Comparison of ENCODE assay signal across 21 mouse cellular contexts in the genomic region with DNA sequence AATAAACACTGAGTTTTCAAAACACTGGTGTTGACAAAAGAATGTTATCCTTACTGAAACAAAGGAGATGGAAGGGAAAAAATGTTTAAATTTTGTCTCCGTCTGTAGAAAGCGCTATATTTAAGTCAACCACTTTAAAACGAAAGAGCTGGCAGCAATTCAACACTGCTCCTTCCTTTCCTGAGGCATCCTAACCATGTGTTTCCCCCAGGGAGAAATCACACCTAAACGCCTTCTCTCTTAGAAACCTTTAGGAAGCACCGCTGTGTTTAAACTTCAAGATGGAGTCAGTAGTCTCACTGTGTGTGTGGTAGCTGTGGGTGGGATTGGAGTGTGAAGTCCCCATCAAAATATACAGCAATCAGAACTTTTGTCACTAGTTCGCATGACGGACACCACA.
A peak's percentile ranks its signal among the peaks of the same experiment; 100 is the strongest.
DNase-seq lines count a peak whose midpoint lies in the region; ATAC-seq lines count a peak whose summit lies in the region.
"Had no signal": no experiment of that assay in that cellular context is flagged by ENCODE, and none has a peak within 500 bp of the region (broad histone marks: within the 10 kb centered on the region; RNA-seq: fewer than 3 reads in every experiment).

No protein-coding gene starts in this region.

- no peaks in the 10 kb centered on the region for H3K9me3 ChIP-seq in forebrain, embryonic 14.5 days (replicated peaks; ENCODE audit: control insufficient read depth, low read length)
- no peaks in the 10 kb centered on the region for H3K9me3 ChIP-seq in forebrain, embryonic 13.5 days (replicated peaks)
- no peaks in the 10 kb centered on the region for H3K9me3 ChIP-seq in embryonic facial prominence, embryonic 14.5 days (ENCODE audit: control insufficient read depth, low read length)
- H3K9me3 ChIP-seq: heart, embryonic 10.5 days; hindbrain, embryonic 12.5 days; midbrain, embryonic 13.5 days; neural tube, embryonic 15.5 days had no signal

- H3K27me3 ChIP-seq in forebrain, embryonic 14.5 days (replicated peaks; ENCODE audit: control insufficient read depth, insufficient read depth, low read length), result no peaks in the 10 kb centered on the region
- H3K27me3 ChIP-seq in forebrain, embryonic 13.5 days, result no peaks in the 10 kb centered on the region
- H3K27me3 ChIP-seq in embryonic facial prominence, embryonic 14.5 days (replicated peaks; ENCODE audit: control insufficient read depth, insufficient read depth, low read length), result no peaks in the 10 kb centered on the region
- H3K27me3 ChIP-seq: hindbrain, embryonic 12.5 days; midbrain, embryonic 13.5 days; neural tube, embryonic 15.5 days had no signal

- no peaks in the 10 kb centered on the region for H3K36me3 ChIP-seq in forebrain, embryonic 14.5 days (ENCODE audit: control insufficient read depth, insufficient read depth, low read length)
- H3K36me3 ChIP-seq in forebrain, embryonic 13.5 days (ENCODE audit: poor library complexity, severe bottlenecking), result no peaks in the 10 kb centered on the region
- H3K36me3 ChIP-seq in embryonic facial prominence, embryonic 14.5 days (ENCODE audit: control insufficient read depth, insufficient read depth, low read length), result no peaks in the 10 kb centered on the region
- H3K36me3 ChIP-seq: heart, embryonic 10.5 days; hindbrain, embryonic 12.5 days; midbrain, embryonic 13.5 days; neural tube, embryonic 15.5 days had no signal

- ATAC-seq in forebrain, embryonic 14.5 days, result no peak
- ATAC-seq in forebrain, embryonic 13.5 days, result no peak
- no peak for ATAC-seq in embryonic facial prominence, embryonic 14.5 days (ENCODE audit: low read depth)
- no peak for ATAC-seq in activated CD4-positive, CD25-positive, alpha-beta regulatory T cell, adult 4 months
- ATAC-seq: midbrain, embryonic 13.5 days had no signal

- H3K4me2 ChIP-seq in forebrain, embryonic 14.5 days (ENCODE audit: low read length), result no peak overlapping the region
- H3K4me2 ChIP-seq in forebrain, embryonic 13.5 days, result no peak overlapping the region
- H3K4me2 ChIP-seq in embryonic facial prominence, embryonic 14.5 days (ENCODE audit: low read depth, low read length), result no peak overlapping the region
- H3K4me2 ChIP-seq: hindbrain, embryonic 12.5 days; midbrain, embryonic 13.5 days; neural tube, embryonic 15.5 days had no signal

- H3K9ac ChIP-seq in forebrain, embryonic 14.5 days (ENCODE audit: low read length), result no peak overlapping the region
- no peak overlapping the region for H3K9ac ChIP-seq in forebrain, embryonic 13.5 days
- no peak overlapping the region for H3K9ac ChIP-seq in embryonic facial prominence, embryonic 14.5 days (ENCODE audit: low read depth, low read length)
- H3K9ac ChIP-seq: hindbrain, embryonic 12.5 days; midbrain, embryonic 13.5 days; neural tube, embryonic 15.5 days had no signal

- WGBS in forebrain, embryonic 14.5 days, result 88% methylated on average over 7 of the region's 7 CpGs
- 89% methylated on average over 7 of the region's 7 CpGs for WGBS in forebrain, embryonic 13.5 days
- 55% methylated on average over 7 of the region's 7 CpGs for WGBS in embryonic facial prominence, embryonic 14.5 days

- intact Hi-C loops in left cerebral cortex, postnatal 14 days (cut with DNase I), result no loop called here

- peak; percentile 19 for DNase-seq in forebrain, embryonic 14.5 days (ENCODE audit: low spot score)
- DNase-seq in embryonic facial prominence, embryonic 14.5 days (ENCODE audit: low spot score), result peak; percentile 45
- peak; percentile 67 to 84 for DNase-seq in left cerebral cortex, postnatal 14 days (ENCODE audit: low spot score in 2 of 2)
- peak; percentile 19 to 36 for DNase-seq in right cerebral cortex, postnatal 36 days (ENCODE audit: low spot score in 2 of 2)
- no peak for DNase-seq in thymus, postnatal 25 days
- no peak for DNase-seq in lung, adult 18-20 months
- DNase-seq: cerebellum, adult 11 months; cerebellum, postnatal 36 days; gastrocnemius, postnatal 36 days; heart, postnatal 10 days; kidney, adult 11 months; kidney, postnatal 14 days; liver; lung, adult 2 months had no signal

- H3K4me3 ChIP-seq in forebrain, embryonic 14.5 days (ENCODE audit: low read depth, low read length), result no peak overlapping the region
- H3K4me3 ChIP-seq in forebrain, embryonic 13.5 days, result no peak overlapping the region
- H3K4me3 ChIP-seq in embryonic facial prominence, embryonic 14.5 days (ENCODE audit: low read depth, low read length), result no peak overlapping the region
- H3K4me3 ChIP-seq: heart, embryonic 10.5 days; hindbrain, embryonic 12.5 days; midbrain, embryonic 13.5 days; myocyte; neural tube, embryonic 15.5 days had no signal

- H3K4me1 ChIP-seq in forebrain, embryonic 14.5 days (ENCODE audit: control insufficient read depth, insufficient read depth, low read length), result no peaks in the 10 kb centered on the region
- no peaks in the 10 kb centered on the region for H3K4me1 ChIP-seq in forebrain, embryonic 13.5 days
- H3K4me1 ChIP-seq in embryonic facial prominence, embryonic 14.5 days (ENCODE audit: control insufficient read depth, insufficient read depth, low read length), result no peaks in the 10 kb centered on the region
- H3K4me1 ChIP-seq: heart, embryonic 10.5 days; hindbrain, embryonic 12.5 days; midbrain, embryonic 13.5 days; neural tube, embryonic 15.5 days had no signal

- no peak overlapping the region for H3K27ac ChIP-seq in forebrain, embryonic 14.5 days (ENCODE audit: low read depth, low read length)
- H3K27ac ChIP-seq in forebrain, embryonic 13.5 days, result no peak overlapping the region
- H3K27ac ChIP-seq in embryonic facial prominence, embryonic 14.5 days (replicated peaks; ENCODE audit: low read depth, low read length), result no peak overlapping the region
- H3K27ac ChIP-seq: heart, embryonic 10.5 days; hindbrain, embryonic 12.5 days; midbrain, embryonic 13.5 days; neural tube, embryonic 15.5 days had no signal

Comparison
In these comparisons a context has a peak if more than half of its experiments do, and no peak if none do; other contexts are left out.
1. DNase-seq: peak in forebrain, embryonic 14.5 days (single experiment), embryonic facial prominence, embryonic 14.5 days (single experiment), left cerebral cortex, postnatal 14 days (2 of 2) and right cerebral cortex, postnatal 36 days (2 of 2); none in thymus, postnatal 25 days (single experiment) and lung, adult 18-20 months (0 of 2).